Mouse (Mus musculus) kidney, adult 2 months (tissue): Measurements from ENCODE around the gene Spem1. TPM values are rescaled to one million over a fixed set of nuclear protein-coding genes. Genes with fewer than 3 reads are reported as not detected.

Source experiments
- DNase-seq: peaks from one replicate; pipeline ENCODE4 v3.0.0; 2021
- H3K27ac ChIP-seq: fragments of 200-500 bp; 2 replicates; pipeline ENCODE4 v1.5.1; 2012; ENCODE audit warnings: low read depth, low read length, control low read depth, inconsistent platforms; ENCODE audit not compliant: insufficient read depth
- H3K27me3 ChIP-seq: fragments of 200-500 bp; replicated peaks from 2 replicates; pipeline ENCODE4 v1.6.1; 2012; ENCODE audit warnings: mild to moderate bottlenecking, moderate library complexity, low read length, inconsistent platforms; ENCODE audit not compliant: control insufficient read depth, insufficient read depth
- H3K36me3 ChIP-seq: fragments of 200-500 bp; 2 replicates; pipeline ENCODE4 v1.6.1; 2012; ENCODE audit warnings: mild to moderate bottlenecking, moderate library complexity, low read length, inconsistent platforms; ENCODE audit not compliant: control insufficient read depth, insufficient read depth
- H3K4me1 ChIP-seq: fragments of 200-500 bp; 2 replicates; pipeline ENCODE4 v1.6.1; 2011; ENCODE audit warnings: low read length; ENCODE audit not compliant: control insufficient read depth, insufficient read depth
- H3K4me3 ChIP-seq: fragments of 200-500 bp; 2 replicates; pipeline ENCODE4 v1.5.1; 2011; ENCODE audit warnings: mild to moderate bottlenecking, low read depth, low read length, control low read depth; ENCODE audit not compliant: insufficient read depth
- CTCF ChIP-seq: fragments of 200-500 bp; conservative IDR thresholded peaks from 2 replicates; pipeline ENCODE4 v1.5.1; 2011; ENCODE audit warnings: low read depth, mild to moderate bottlenecking, control low read depth, low read length, moderate library complexity, mixed read lengths; ENCODE audit not compliant: insufficient read depth, insufficient read length
- POLR2A ChIP-seq: fragments of 200-500 bp; IDR thresholded peaks from one replicate; pipeline ENCODE4 v1.6.1; 2011; ENCODE audit warnings: low read depth, low read length, control low read depth
- WGBS: fragments of 180-500 bp; shearing (Covaris S2); methylation state at CpG from one replicate; pipeline ENCODE4 v1.1.7; 2018; 5-methylcytosine and 5-hydroxymethylcytosine counted together
- polyA plus RNA-seq: library from polyadenylated mRNA; depleted of rRNA; stranded (reverse); fragments of >200 nt; gene quantifications from 2 replicates; pipeline ENCODE4 v1.2.3, GENCODE M21; 2012; rRNA removed

The Spem1 gene
- polyA plus RNA-seq, 1 experiment, result 0.28 TPM

- no peak for DNase-seq
- TF ChIP-seq CTCF (no peak), POLR2A (no peak)
- H3K36me3 ChIP-seq, result no peaks in the 10 kb centered on the region
- H3K27me3 ChIP-seq, result no peaks in the 10 kb centered on the region
- no peaks in the 10 kb centered on the region for H3K4me1 ChIP-seq
- 72% methylated on average over 10 of the region's 10 CpGs for WGBS
- no peak overlapping the region for H3K4me3 ChIP-seq
- H3K27ac ChIP-seq, result no peak overlapping the region
Observed at GRCm38 (mm10) chr11:69775716-69776115, 46.3 kb downstream of the Spem1 start.

DNA sequence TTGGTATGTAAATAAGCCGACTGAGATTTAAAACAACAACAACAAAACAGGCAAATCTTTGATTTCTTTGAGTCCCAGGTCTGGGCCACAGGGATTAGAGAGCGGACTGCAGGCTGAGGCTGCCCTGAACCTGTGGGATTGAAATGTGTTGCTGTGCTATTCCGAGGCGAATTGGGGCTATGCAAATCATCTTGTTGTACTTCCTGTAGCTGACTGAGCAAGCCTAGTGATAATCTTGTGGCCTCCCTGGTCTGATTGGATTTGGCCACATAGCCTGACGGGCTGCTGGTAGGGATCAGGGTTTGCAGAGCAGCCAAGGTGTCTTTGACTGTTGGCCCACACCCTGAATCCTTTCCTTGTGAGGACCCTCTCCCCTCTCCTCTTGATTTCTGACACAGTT is 47.0 kb downstream of the Spem1 start:
- no peak overlapping the region for H3K27ac ChIP-seq
- 63% methylated on average over 5 of the region's 5 CpGs for WGBS
- TF ChIP-seq POLR2A, result no peak
- no peak for TF ChIP-seq CTCF
- H3K27me3 ChIP-seq, result no peaks in the 10 kb centered on the region
- DNase-seq, result no peak
- no peaks in the 10 kb centered on the region for H3K4me1 ChIP-seq
- no peaks in the 10 kb centered on the region for H3K36me3 ChIP-seq
- no peak overlapping the region for H3K4me3 ChIP-seq

Other genes starting within 250 kb of the Spem1 start
- 19.8 and 20.7 TPM in 2 replicates for gene Wrap53, start 241.9 kb downstream of the Spem1 start, polyA plus RNA-seq
- 48.5 and 55.0 TPM in 2 replicates for gene Trp53, start 241.8 kb downstream of the Spem1 start, polyA plus RNA-seq
- 20.0 and 22.5 TPM in 2 replicates for gene Atp1b2, start 216.2 kb downstream of the Spem1 start, polyA plus RNA-seq
- gene Shbg, start 204.3 kb downstream of the Spem1 start, polyA plus RNA-seq, result 0.42 and 0.48 TPM in 2 replicates
- 16.7 and 18.8 TPM in 2 replicates for gene Sat2, start 200.2 kb downstream of the Spem1 start, polyA plus RNA-seq
- gene Fxr2, start 189.2 kb downstream of the Spem1 start, polyA plus RNA-seq, result 49.9 and 50.8 TPM in 2 replicates
- 0.58 and 0.70 TPM in 2 replicates for gene Sox15, start 166.9 kb downstream of the Spem1 start, polyA plus RNA-seq
- gene Mpdu1, start 159.5 kb downstream of the Spem1 start, polyA plus RNA-seq, result 143 and 147 TPM in 2 replicates
- 8.5 and 10.7 TPM in 2 replicates for gene Cd68, start 156.0 kb downstream of the Spem1 start, polyA plus RNA-seq
- 200 and 244 TPM in 2 replicates for gene Eif4a1, start 149.8 kb downstream of the Spem1 start, polyA plus RNA-seq
- 41.8 and 43.5 TPM in 2 replicates for gene Senp3, start 140.1 kb downstream of the Spem1 start, polyA plus RNA-seq
- 3.8 and 4.1 TPM in 2 replicates for gene Tnfsf13, start 136.4 kb downstream of the Spem1 start, polyA plus RNA-seq
- 55.5 and 65.1 TPM in 2 replicates for gene Tnfsf12, start 126.3 kb downstream of the Spem1 start, polyA plus RNA-seq
- gene Tnfsfm13, start 126.1 kb downstream of the Spem1 start, polyA plus RNA-seq, result 11.0 and 11.6 TPM in 2 replicates
- 25.3 and 37.8 TPM in 2 replicates for gene Polr2a, start 63.5 kb downstream of the Spem1 start, polyA plus RNA-seq
- gene Slc35g3, start 60.2 kb downstream of the Spem1 start, polyA plus RNA-seq, result 0.05 and 0.10 TPM in 2 replicates
- 22.3 and 24.4 TPM in 2 replicates for gene Zbtb4, start 56.3 kb downstream of the Spem1 start, polyA plus RNA-seq
- 11.9 and 14.3 TPM in 2 replicates for gene Chrnb1, start 26.2 kb downstream of the Spem1 start, polyA plus RNA-seq
- 2.6 and 3.3 TPM in 2 replicates for gene Fgf11, start 20.3 kb downstream of the Spem1 start, polyA plus RNA-seq
- gene Tmem102, start 16.6 kb downstream of the Spem1 start, polyA plus RNA-seq, result 19.2 and 22.4 TPM in 2 replicates
- 0.02 and 0.04 TPM in 2 replicates for gene Gm39566, start 6.9 kb downstream of the Spem1 start, polyA plus RNA-seq
- 0.20 and 0.26 TPM in 2 replicates for gene Spem2, start 3.7 kb downstream of the Spem1 start, polyA plus RNA-seq
- 6.4 and 7.8 TPM in 2 replicates for gene Nlgn2, start 15.6 kb upstream of the Spem1 start, polyA plus RNA-seq
- 513 and 551 TPM in 2 replicates for gene Tmem256, start 16.3 kb upstream of the Spem1 start, polyA plus RNA-seq
- 57.1 and 63.9 TPM in 2 replicates for gene Plscr3, start 24.2 kb upstream of the Spem1 start, polyA plus RNA-seq
- gene Tnk1, start 36.5 kb upstream of the Spem1 start, polyA plus RNA-seq, result 7.9 and 9.3 TPM in 2 replicates
- gene Tmem95, start 55.8 kb upstream of the Spem1 start, polyA plus RNA-seq, result not detected in 2 replicates
- 4.8 TPM in 2 replicates for gene Kctd11, start 59.2 kb upstream of the Spem1 start, polyA plus RNA-seq
- gene Acap1, start 73.4 kb upstream of the Spem1 start, polyA plus RNA-seq, result 1.7 and 6.1 TPM in 2 replicates
- gene 2810408A11Rik, start 78.8 kb upstream of the Spem1 start, polyA plus RNA-seq, result 0.94 and 0.99 TPM in 2 replicates
- 72.0 and 80.1 TPM in 2 replicates for gene Neurl4, start 78.9 kb upstream of the Spem1 start, polyA plus RNA-seq
- 72.9 and 75.5 TPM in 2 replicates for gene Gps2, start 91.7 kb upstream of the Spem1 start, polyA plus RNA-seq
- 465 and 575 TPM in 2 replicates for gene Eif5a, start 99.8 kb upstream of the Spem1 start, polyA plus RNA-seq
- gene Ybx2, start 113.6 kb upstream of the Spem1 start, polyA plus RNA-seq, result 60.5 and 71.7 TPM in 2 replicates
- 74.2 and 78.6 TPM in 2 replicates for gene Slc2a4, start 126.0 kb upstream of the Spem1 start, polyA plus RNA-seq
- 39.2 and 40.0 TPM in 2 replicates for gene Cldn7, start 142.6 kb upstream of the Spem1 start, polyA plus RNA-seq
- 84.4 and 104 TPM in 2 replicates for gene Ctdnep1, start 159.0 kb upstream of the Spem1 start, polyA plus RNA-seq
- gene Elp5, start 160.3 kb upstream of the Spem1 start, polyA plus RNA-seq, result 66.3 and 68.4 TPM in 2 replicates
- gene Gabarap, start 169.0 kb upstream of the Spem1 start, polyA plus RNA-seq, result 746 and 1,018 TPM in 2 replicates
- 16.0 and 21.4 TPM in 2 replicates for gene Phf23, start 173.6 kb upstream of the Spem1 start, polyA plus RNA-seq
- gene Dvl2, start 178.4 kb upstream of the Spem1 start, polyA plus RNA-seq, result 8.5 and 9.6 TPM in 2 replicates
- gene Acadvl, start 193.2 kb upstream of the Spem1 start, polyA plus RNA-seq, result 249 and 308 TPM in 2 replicates
- 8.1 and 8.3 TPM in 2 replicates for gene Dlg4, start 194.8 kb upstream of the Spem1 start, polyA plus RNA-seq
- 0.25 and 0.41 TPM in 2 replicates for gene Asgr1, start 231.9 kb upstream of the Spem1 start, polyA plus RNA-seq